Mouse (Mus musculus): ENCODE measurements around the gene Chpf. TPM values are rescaled to one million over a fixed set of nuclear protein-coding genes. Genes with fewer than 3 reads are reported as not detected.

The Chpf gene
- polyA plus RNA-seq, 1 experiment: 89.7 TPM

GRCm38 (mm10) chr1:75445141-75445701, 33.9 kb downstream of the Chpf start:
- no peaks in the 10 kb centered on the region for H3K4me1 ChIP-seq (ENCODE audit: control insufficient read depth, insufficient read depth, low read length)
- TF ChIP-seq POLR2A (IDR thresholded peaks at IDR 0.05; ENCODE audit: borderline replicate concordance, extremely low read depth, low read depth, low read length): no peak
- TF ChIP-seq CTCF (IDR thresholded peaks at IDR 0.05; ENCODE audit: insufficient read depth, low read length): no peak
- no peak overlapping the region for H3K4me3 ChIP-seq (replicated peaks; ENCODE audit: extremely low read depth, low read depth, low read length)
- 17% methylated on average over 9 of the region's 9 CpGs for WGBS
- no peak for DNase-seq

DNA sequence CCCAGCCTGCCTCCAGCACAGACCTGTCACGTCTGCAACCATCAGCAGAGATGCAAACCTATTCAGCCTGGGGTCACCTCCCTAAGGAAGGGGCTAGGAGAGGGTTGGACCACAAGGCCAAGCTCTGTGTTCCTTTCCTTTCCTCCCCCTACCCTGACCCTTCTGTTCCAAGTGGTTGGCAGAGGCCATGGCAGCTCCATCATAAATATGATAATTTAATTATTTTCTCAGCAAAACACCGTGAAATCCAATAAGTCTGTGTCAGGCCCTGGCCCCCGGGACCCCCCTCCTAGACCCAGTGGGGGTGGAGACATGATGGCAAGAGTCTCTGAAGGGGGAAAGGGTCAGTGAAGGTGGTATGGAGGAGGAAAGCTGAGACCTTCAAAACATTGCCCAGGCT, 34.9 kb downstream of the Chpf start:
- H3K4me3 ChIP-seq (replicated peaks; ENCODE audit: extremely low read depth, low read depth, low read length): no peak overlapping the region
- WGBS: 53% methylated on average over 3 of the region's 3 CpGs
- H3K4me1 ChIP-seq (ENCODE audit: control insufficient read depth, insufficient read depth, low read length): no peaks in the 10 kb centered on the region
- no peak for TF ChIP-seq POLR2A (IDR thresholded peaks at IDR 0.05; ENCODE audit: borderline replicate concordance, extremely low read depth, low read depth, low read length)
- no peak for TF ChIP-seq CTCF (IDR thresholded peaks at IDR 0.05; ENCODE audit: insufficient read depth, low read length)
- no peak for DNase-seq

GRCm38 (mm10) chr1:75443247-75444024, 35.7 kb downstream of the Chpf start:
- TF ChIP-seq POLR2A (IDR thresholded peaks at IDR 0.05; ENCODE audit: borderline replicate concordance, extremely low read depth, low read depth, low read length): no peak
- no peak for TF ChIP-seq CTCF (IDR thresholded peaks at IDR 0.05; ENCODE audit: insufficient read depth, low read length)
- 58% methylated on average over 13 of the region's 13 CpGs for WGBS
- Histone ChIP-seq H3K4me3 (replicated peaks; ENCODE audit: extremely low read depth, low read depth, low read length) (no peak overlapping the region), H3K4me1 (ENCODE audit: control insufficient read depth, insufficient read depth, low read length) (no peaks in the 10 kb centered on the region)
- DNase-seq: no peak

DNA sequence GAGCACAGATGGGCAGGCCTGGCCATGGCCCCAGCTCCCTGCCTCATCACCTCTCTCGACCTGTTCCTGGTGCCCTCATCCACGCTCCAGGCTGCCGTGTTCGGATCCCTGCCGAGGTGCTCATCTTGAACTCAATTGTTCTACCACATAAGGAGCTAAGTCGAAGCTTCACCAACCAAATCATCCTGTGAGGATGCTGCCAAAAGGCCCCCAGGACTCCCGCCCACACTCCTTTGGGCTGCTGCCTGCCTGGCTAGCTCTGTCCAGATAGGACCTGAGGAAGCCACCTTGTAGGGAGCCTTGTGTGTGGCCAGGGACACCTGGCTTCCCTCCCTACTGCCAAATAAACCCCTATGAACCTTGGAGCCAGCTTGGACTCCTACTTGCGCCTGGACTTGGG, 36.3 kb downstream of the Chpf start:
- Histone ChIP-seq H3K4me1 (ENCODE audit: control insufficient read depth, insufficient read depth, low read length) (no peaks in the 10 kb centered on the region), H3K4me3 (replicated peaks; ENCODE audit: extremely low read depth, low read depth, low read length) (no peak overlapping the region)
- DNase-seq: no peak
- WGBS: 72% methylated on average over 8 of the region's 8 CpGs
- no peak for TF ChIP-seq CTCF (IDR thresholded peaks at IDR 0.05; ENCODE audit: insufficient read depth, low read length)
- no peak for TF ChIP-seq POLR2A (IDR thresholded peaks at IDR 0.05; ENCODE audit: borderline replicate concordance, extremely low read depth, low read depth, low read length)

DNA sequence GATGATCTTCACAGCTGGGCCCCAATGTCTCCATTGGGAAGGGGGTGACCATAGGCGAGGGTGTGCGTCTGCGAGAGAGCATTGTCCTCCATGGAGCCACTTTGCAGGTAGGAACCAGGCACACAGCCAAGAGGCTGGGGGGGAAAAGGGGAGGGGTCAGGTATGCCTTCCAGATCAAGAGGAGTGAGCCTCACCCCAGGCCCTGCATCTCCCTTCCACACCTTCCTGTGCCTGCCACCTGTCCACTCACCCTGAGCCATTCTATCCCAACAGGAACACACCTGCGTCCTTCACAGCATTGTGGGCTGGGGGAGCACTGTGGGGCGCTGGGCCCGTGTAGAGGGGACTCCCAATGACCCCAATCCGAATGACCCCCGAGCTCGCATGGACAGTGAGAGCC, 36.9 kb downstream of the Chpf start:
- Histone ChIP-seq H3K4me1 (ENCODE audit: control insufficient read depth, insufficient read depth, low read length) (no peaks in the 10 kb centered on the region), H3K4me3 (replicated peaks; ENCODE audit: extremely low read depth, low read depth, low read length) (no peak overlapping the region)
- TF ChIP-seq POLR2A (IDR thresholded peaks at IDR 0.05; ENCODE audit: borderline replicate concordance, extremely low read depth, low read depth, low read length) (no peak), CTCF (IDR thresholded peaks at IDR 0.05; ENCODE audit: insufficient read depth, low read length) (no peak)
- no peak for DNase-seq
- 84% methylated on average over 9 of the region's 9 CpGs for WGBS

DNA sequence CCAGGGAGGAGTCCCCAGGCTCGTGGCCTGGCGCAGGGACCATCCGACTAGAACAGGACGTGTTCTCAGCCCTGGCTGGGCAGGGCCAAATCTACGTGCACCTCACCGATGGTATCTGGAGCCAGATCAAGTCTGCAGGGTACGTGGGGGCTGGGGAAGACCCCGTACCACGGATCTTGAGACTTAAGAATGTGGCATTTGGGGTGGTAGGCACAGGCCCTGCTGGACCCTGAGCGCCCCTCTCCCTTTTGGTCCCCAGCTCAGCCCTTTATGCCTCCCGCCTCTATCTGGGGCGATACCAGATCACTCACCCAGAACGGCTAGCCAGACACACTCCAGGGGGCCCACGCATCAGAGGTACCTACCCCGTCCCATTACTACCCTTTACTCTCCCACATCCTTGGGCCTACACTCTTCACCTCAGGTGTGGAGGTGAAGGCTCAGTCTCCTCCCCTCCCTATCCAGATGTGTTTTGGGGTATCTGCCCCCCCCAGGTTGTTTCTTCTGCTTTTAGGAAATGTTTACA, 37.6 kb downstream of the Chpf start:
- no peak for TF ChIP-seq CTCF (IDR thresholded peaks at IDR 0.05; ENCODE audit: insufficient read depth, low read length)
- no peak for TF ChIP-seq POLR2A (IDR thresholded peaks at IDR 0.05; ENCODE audit: borderline replicate concordance, extremely low read depth, low read depth, low read length)
- no peak for DNase-seq
- H3K4me1 ChIP-seq (ENCODE audit: control insufficient read depth, insufficient read depth, low read length): 0 out of 2 replicates have a peak, but pooled peaks cover 4% of the 10 kb centered on the region
- no peak overlapping the region for H3K4me3 ChIP-seq (replicated peaks; ENCODE audit: extremely low read depth, low read depth, low read length)
- WGBS: 89% methylated on average over 15 of the region's 15 CpGs

DNA sequence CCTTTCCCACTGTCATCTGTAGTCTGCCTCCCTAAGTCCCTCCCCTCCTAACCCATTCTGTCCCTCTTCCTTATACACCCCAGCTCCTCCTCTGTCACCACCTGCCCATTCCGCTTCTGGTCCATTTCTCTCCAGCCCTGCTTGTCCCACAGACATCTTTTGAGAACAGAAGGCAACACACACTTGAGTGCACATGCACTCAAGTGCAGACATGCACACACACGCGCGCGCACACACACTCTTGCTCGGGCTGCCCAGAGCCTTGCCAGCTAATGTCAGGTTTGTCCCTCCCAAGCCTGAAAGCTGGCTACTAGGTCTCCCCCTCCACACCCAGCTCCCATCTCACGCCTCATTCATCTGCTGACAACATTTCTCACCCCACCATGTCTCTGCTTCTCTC, 38.4 kb downstream of the Chpf start:
- Histone ChIP-seq H3K4me1 (ENCODE audit: control insufficient read depth, insufficient read depth, low read length) (peaks cover 4% of the 10 kb centered on the region; the same call in 1 of the 2 replicates), H3K4me3 (replicated peaks; ENCODE audit: extremely low read depth, low read depth, low read length) (no peak overlapping the region)
- TF ChIP-seq POLR2A (IDR thresholded peaks at IDR 0.05; ENCODE audit: borderline replicate concordance, extremely low read depth, low read depth, low read length) (no peak), CTCF (IDR thresholded peaks at IDR 0.05; ENCODE audit: insufficient read depth, low read length) (no peak)
- 94% methylated on average over 7 of the region's 7 CpGs for WGBS
- DNase-seq: no peak

DNA sequence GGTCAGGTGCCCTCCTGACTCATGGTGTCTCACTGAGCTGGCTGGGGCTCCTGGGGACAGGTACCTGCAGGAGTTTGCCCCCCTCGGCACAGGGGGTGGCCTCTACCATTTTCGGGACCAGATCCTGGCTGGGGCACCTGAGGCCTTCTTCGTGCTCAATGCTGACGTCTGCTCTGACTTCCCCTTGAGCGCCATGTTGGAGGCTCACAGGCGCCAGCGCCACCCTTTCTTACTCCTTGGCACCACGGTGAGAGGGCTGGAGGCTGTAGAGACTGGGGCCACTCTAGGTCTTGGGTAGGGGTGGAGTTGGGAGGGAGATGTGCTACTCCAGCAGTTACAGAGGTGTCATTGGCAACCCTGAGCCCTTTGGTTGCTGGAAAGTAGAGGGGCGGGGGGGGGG, 40.3 kb downstream of the Chpf start:
- 87% methylated on average over 8 of the region's 9 CpGs for WGBS
- Histone ChIP-seq H3K4me1 (ENCODE audit: control insufficient read depth, insufficient read depth, low read length) (peaks cover 4% of the 10 kb centered on the region; the same call in 1 of the 2 replicates), H3K4me3 (replicated peaks; ENCODE audit: extremely low read depth, low read depth, low read length) (no peak overlapping the region)
- no peak for TF ChIP-seq CTCF (IDR thresholded peaks at IDR 0.05; ENCODE audit: insufficient read depth, low read length)
- no peak for TF ChIP-seq POLR2A (IDR thresholded peaks at IDR 0.05; ENCODE audit: borderline replicate concordance, extremely low read depth, low read depth, low read length)
- no peak for DNase-seq

GRCm38 (mm10) chr1:75435475-75436328, 43.4 kb downstream of the Chpf start, which contains the start of gene Gmppa:
TSS of gene Gmppa (plus strand) at chr1:75435930.
- 5% methylated on average over 28 of the region's 28 CpGs for WGBS
- Histone ChIP-seq H3K4me1 (ENCODE audit: control insufficient read depth, insufficient read depth, low read length) (peaks cover 4% of the 10 kb centered on the region; the same call in 1 of the 2 replicates), H3K4me3 (replicated peaks; ENCODE audit: extremely low read depth, low read depth, low read length) (peak within 1 kb of the TSS; percentile 94)
- TF ChIP-seq CTCF (IDR thresholded peaks at IDR 0.05; ENCODE audit: insufficient read depth, low read length) (no peak), POLR2A (IDR thresholded peaks at IDR 0.05; ENCODE audit: borderline replicate concordance, extremely low read depth, low read depth, low read length) (peak; percentile 94)
- DNase-seq: peak; percentile 77
